Mouse (Mus musculus): Measurements from ENCODE around the gene Cxcl13. TPM values are rescaled to one million over a fixed set of nuclear protein-coding genes. Genes with fewer than 3 reads are reported as not detected.

Gene Cxcl13
- total RNA-seq, 2 experiments from 2014 or later = not detected

DNA sequence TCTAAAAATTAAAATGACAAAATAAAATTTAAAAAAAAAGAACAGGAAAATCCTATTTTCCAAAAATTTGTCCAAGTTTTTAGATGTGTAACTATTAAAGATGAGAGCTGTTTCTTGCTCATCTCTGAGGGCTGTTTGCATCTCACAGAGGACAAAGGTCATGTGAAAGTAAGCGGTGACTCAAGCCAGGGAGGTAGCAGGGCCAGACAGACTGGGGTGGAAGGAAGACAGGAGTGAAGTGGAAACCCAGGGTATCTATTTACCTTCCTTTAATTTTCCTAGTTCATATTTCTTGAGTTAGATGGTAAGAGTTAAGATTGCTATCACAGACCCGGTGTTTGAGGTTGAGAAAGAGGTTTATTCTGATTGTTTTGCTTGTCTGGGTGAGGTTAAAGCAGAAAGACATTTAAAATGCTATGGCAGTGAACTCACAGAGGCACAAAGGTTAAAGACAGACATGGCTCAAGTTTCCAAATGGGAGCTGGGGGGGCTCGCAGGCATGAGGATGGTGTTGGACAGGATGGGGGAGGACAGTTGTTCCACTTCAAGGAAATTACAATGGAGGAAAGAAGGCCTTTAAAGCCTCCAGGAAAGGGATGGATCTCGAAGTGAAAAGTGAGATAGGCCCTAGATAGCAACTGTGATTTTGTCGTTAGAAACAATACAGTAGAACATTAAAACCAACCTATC is 27.2 kb downstream of the Cxcl13 start:
- no peak for DNase-seq (ENCODE audit: low spot score in 2 of 2)

DNA sequence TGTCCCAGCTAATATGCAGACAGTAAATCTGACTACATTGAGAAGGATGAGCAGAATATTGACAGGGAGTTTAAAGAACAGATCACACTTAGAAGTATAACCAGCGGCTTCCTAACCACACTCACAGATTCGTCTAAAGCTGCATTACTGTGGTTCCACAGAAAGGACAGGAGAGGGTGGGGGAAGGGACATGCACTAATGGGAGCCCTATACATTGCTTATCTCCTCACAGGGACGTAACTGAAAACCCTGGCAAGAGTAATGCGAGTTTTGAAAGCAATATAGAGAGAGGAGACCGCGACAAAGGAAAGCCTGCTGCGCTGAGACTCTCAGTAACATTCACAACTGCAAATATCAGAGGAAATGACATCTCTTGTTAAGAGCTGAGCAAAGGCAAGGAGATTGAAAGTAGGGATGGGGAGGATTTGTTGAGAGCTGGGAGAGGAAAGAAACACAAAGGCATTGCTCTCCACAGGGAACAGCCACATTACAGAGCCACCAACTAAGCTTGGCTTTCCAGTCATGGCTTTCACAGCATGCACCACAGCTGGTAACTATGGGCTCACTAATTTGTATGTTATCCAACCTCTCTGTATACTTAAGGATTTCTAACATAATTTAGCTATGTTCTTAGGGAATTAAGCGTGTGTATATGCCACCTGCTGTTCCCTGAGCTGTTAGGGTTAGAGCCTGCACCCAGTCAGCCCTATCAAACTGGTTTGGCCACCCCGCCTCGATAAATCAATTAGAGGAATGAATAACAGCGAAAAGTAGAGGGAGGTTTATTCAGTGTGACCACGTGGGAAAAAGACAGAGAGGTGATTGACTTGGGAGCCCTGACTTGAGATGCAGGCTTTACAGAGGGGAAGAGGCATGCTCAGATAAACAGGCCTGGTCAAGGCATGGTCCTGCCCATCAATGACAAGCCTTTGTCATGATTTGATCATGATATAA is 34.9 kb downstream of the Cxcl13 start:
- no peak for DNase-seq (ENCODE audit: low spot score in 2 of 2)

DNA sequence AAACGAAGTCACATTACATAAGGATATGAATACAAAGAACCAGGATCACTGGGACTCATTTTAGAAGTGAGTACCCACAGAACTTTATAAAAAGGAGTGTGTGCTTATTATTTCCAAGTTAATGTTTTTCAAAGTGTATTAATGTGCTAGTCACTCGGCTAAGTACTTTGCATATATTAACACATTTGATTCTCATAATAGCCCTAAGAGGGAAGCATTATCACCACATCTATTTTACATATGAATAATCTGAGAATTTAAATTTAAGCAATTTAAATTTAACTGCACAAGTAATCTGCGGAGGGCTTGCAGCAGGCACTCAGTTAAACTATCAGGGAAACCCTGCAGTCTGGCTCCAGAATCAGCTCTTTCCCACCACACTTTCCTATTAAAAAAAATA is 40.5 kb downstream of the Cxcl13 start:
- DNase-seq (ENCODE audit: low spot score in 2 of 2) = no peak

DNA sequence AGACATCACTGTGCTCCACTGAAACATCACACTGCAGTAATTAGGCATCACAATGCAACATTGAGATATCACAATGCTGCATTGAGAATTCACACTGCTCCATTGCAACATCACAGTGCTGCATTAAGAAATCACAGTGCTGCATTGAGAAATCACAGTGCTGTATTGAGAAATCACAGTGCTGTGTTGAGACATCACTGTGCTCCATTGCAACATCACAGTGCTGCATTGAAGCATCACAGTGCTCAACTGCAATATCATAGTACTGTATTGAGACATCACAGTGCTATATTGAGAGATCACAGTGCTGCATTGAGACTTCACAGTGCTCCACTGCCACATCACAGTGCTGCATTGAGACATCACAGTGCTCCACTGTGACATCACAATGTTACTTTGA is 46.6 kb downstream of the Cxcl13 start:
- DNase-seq (ENCODE audit: low spot score in 2 of 2) = no peak

DNA sequence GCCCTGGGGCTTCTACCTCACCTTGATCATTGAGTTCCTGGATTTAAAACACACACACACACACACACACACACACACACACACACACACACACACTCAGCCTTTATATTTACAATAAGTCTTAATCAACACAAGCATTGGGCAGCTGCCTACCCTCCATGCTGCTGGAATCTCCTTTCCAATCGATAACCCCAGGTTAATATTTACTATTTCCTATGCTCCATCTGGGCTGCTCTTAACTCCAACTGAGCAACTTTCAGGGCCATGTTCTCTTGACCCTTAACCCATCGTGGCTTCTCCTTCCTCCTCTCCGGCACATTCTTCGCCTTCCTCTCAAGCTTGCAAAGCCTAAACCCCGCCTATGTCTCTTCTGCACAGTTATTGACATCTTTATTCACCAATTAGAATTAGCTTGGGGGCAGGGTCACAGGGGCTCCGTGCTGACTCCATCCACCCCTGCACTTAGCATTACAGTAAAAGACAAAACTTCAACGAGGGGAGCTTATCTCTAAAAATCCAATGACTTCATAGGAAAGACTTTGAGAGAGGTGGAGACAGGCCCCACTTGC is 51.6 kb downstream of the Cxcl13 start:
- DNase-seq (ENCODE audit: low spot score in 2 of 2) = no peak

DNA sequence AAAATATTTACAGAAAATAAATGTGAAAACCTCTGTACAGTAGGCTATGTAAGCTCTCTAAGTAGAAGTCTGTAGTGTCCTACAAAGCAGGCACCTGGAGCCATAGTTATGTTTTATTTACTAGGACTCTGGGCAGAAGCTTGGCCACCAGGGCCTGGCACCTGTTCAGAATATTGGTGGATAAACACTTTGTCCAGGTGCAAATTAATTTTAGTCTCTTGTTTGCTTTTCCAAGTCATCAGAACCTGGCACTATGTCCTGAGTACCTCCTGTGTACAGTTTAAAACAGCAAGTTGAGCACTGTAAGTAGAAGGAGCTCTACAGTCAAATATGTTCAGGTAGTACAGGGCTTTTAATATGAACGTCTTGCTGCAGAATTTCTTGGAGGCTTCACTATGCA is 52.3 kb downstream of the Cxcl13 start:
- no peak for DNase-seq (ENCODE audit: low spot score in 2 of 2)

Other genes with a start within 250 kb of the Cxcl13 start
- gene Gm7978, start 220.8 kb upstream of the Cxcl13 start, total RNA-seq (2021) = not detected
- not detected for gene Gm7982, start 214.9 kb upstream of the Cxcl13 start, total RNA-seq (2021)
- not detected for gene E330014E10Rik, start 181.0 kb upstream of the Cxcl13 start, total RNA-seq (2021)
- gene Cnot6l, start 207.2 kb downstream of the Cxcl13 start, total RNA-seq (2021) = 10 to 100 TPM; 59.2 to 88.4 TPM

Data from layer of hippocampus, postnatal 14 days (tissue).